Mouse (Mus musculus) intestine, embryonic 14.5 days (tissue): ENCODE results near the gene Trpm4. TPM values are rescaled to one million over a fixed set of nuclear protein-coding genes. Genes with fewer than 3 reads are reported as not detected.
A peak's percentile ranks its signal among the peaks of the same experiment; 100 is the strongest.

Experiments
- ATAC-seq: fragments of 200-750 bp; cut with Nextera tagmentation; replicated peaks from 2 replicates; pipeline ENCODE4 v1.8.0; 2017; ENCODE audit warnings: low read depth, moderate number of reproducible peaks, moderate TSS enrichment, moderate library complexity; ENCODE audit not compliant: low FRiP score, low TSS enrichment
- DNase-seq: peaks from one replicate; pipeline ENCODE4 v3.0.0-alpha.2; 2018; ENCODE audit warnings: low spot score
- H3K27ac ChIP-seq: fragments of 300-500 bp; sonication (generic); 2 replicates; pipeline ENCODE4 v1.5.1; 2014; ENCODE audit warnings: low read depth, mild to moderate bottlenecking, control low read depth
- H3K27me3 ChIP-seq: fragments of 300-500 bp; sonication (generic); replicated peaks from 2 replicates; pipeline ENCODE4 v1.6.1; 2014; ENCODE audit warnings: low read length, control low read depth; ENCODE audit not compliant: control insufficient read depth, insufficient read depth
- H3K36me3 ChIP-seq: fragments of 300-500 bp; sonication (generic); 2 replicates; pipeline ENCODE4 v1.6.1; 2014; ENCODE audit warnings: low read length, control low read depth; ENCODE audit not compliant: control insufficient read depth, insufficient read depth
- H3K4me1 ChIP-seq: fragments of 300-500 bp; sonication (generic); replicated peaks from 2 replicates; pipeline ENCODE4 v1.6.1; 2014; ENCODE audit warnings: low read length, control low read depth, mixed read lengths; ENCODE audit not compliant: control insufficient read depth, insufficient read depth
- H3K4me2 ChIP-seq: fragments of 300-500 bp; sonication (generic); 2 replicates; pipeline ENCODE4 v1.6.1; 2014; ENCODE audit warnings: low read length
- H3K4me3 ChIP-seq: fragments of 300-500 bp; sonication (generic); 2 replicates; pipeline ENCODE4 v1.5.1; 2014; ENCODE audit warnings: low read depth, low read length, control low read depth, mixed read lengths
- H3K9ac ChIP-seq: fragments of 300-500 bp; sonication (generic); 2 replicates; pipeline ENCODE4 v1.6.1; 2014; ENCODE audit warnings: mild to moderate bottlenecking, low read length
- H3K9me3 ChIP-seq: fragments of 300-500 bp; sonication (generic); 2 replicates; pipeline ENCODE4 v1.6.1; 2016; ENCODE audit warnings: low read length, control low read depth; ENCODE audit not compliant: control insufficient read depth
- WGBS: fragments of 180-500 bp; shearing (Covaris S2); extraction: QIAGEN DNeasy Blood & Tissue Kit; methylation state at CpG from one replicate; pipeline ENCODE4 v1.1.7; 2014; 5-methylcytosine and 5-hydroxymethylcytosine counted together
- polyA plus RNA-seq: library from polyadenylated mRNA; unstranded; fragments of >200 nt; fragmentation: Nextera tagmentation; extraction: Ambion mirVana; gene quantifications from 2 replicates; pipeline ENCODE4 v1.2.1, GENCODE M21; 2014

Trpm4 gene
- polyA plus RNA-seq, 1 experiment from 2014 or later: 21.3 TPM

- Histone ChIP-seq H3K9me3 (no peaks in the 10 kb centered on the region), H3K4me2 (no peak overlapping the region), H3K9ac (no peak overlapping the region), H3K4me1 (0 out of 2 replicates have a peak, but pooled peaks cover 3% of the 10 kb centered on the region), H3K27ac (no peak overlapping the region), H3K4me3 (no peak overlapping the region), H3K36me3 (peaks cover 12% of the 10 kb centered on the region), H3K27me3 (no peaks in the 10 kb centered on the region)
- ATAC-seq (peak; percentile 81), DNase-seq (peak; percentile 77)
- WGBS: 12% methylated on average over 5 of the region's 5 CpGs
Measured at GRCm38 (mm10) chr7:45299752-45300151, 33.8 kb downstream of the Trpm4 start.

GRCm38 (mm10) chr7:45297563-45297962, 36.0 kb downstream of the Trpm4 start:
- Histone ChIP-seq H3K27me3 (0 out of 2 replicates have a peak, but pooled peaks cover 3% of the 10 kb centered on the region), H3K36me3 (no peaks in the 10 kb centered on the region), H3K4me1 (no peaks in the 10 kb centered on the region), H3K4me2 (no peak overlapping the region), H3K9ac (no peak overlapping the region), H3K4me3 (no peak overlapping the region), H3K9me3 (no peaks in the 10 kb centered on the region), H3K27ac (no peak overlapping the region)
- ATAC-seq (no peak), DNase-seq (no peak)
- WGBS: 54% methylated on average over 3 of the region's 3 CpGs

- H3K27me3 ChIP-seq: 0 out of 2 replicates have a peak, but pooled peaks cover 3% of the 10 kb centered on the region
- H3K27ac ChIP-seq: no peak overlapping the region
- DNase-seq (no peak), ATAC-seq (no peak)
- no peak overlapping the region for H3K9ac ChIP-seq
- no peaks in the 10 kb centered on the region for H3K36me3 ChIP-seq
- H3K4me2 ChIP-seq: no peak overlapping the region
- H3K4me3 ChIP-seq: no peak overlapping the region
- H3K4me1 ChIP-seq: no peaks in the 10 kb centered on the region
- WGBS: 86% methylated on average over 1 of the region's 1 CpGs
- H3K9me3 ChIP-seq: no peaks in the 10 kb centered on the region
Measured at GRCm38 (mm10) chr7:45296626-45297025, 37.0 kb downstream of the Trpm4 start.

GRCm38 (mm10) chr7:45286486-45286885, 47.1 kb downstream of the Trpm4 start:
- no peak overlapping the region for H3K27ac ChIP-seq
- H3K9me3 ChIP-seq: no peaks in the 10 kb centered on the region
- ATAC-seq: no peak
- no peaks in the 10 kb centered on the region for H3K4me1 ChIP-seq
- no peaks in the 10 kb centered on the region for H3K27me3 ChIP-seq
- no peak overlapping the region for H3K4me2 ChIP-seq
- no peaks in the 10 kb centered on the region for H3K36me3 ChIP-seq
- WGBS: 85% methylated on average over 13 of the region's 13 CpGs
- no peak overlapping the region for H3K4me3 ChIP-seq
- DNase-seq: no peak
- H3K9ac ChIP-seq: no peak overlapping the region

- no peaks in the 10 kb centered on the region for H3K36me3 ChIP-seq
- DNase-seq: peak; percentile 88
- no peaks in the 10 kb centered on the region; the same call in 1 of the 2 replicates for H3K27me3 ChIP-seq
- no peak for ATAC-seq
- peak within 1 kb of the TSS; percentile 35 for H3K4me3 ChIP-seq
- H3K4me1 ChIP-seq: no peaks in the 10 kb centered on the region
- H3K9ac ChIP-seq: peak within 1 kb of the TSS; percentile 39
- 7% methylated on average over 44 of the region's 44 CpGs for WGBS
- peak within 1 kb of the TSS; percentile 66 for H3K4me2 ChIP-seq
- H3K27ac ChIP-seq: no peak within 1 kb of the TSS
- H3K9me3 ChIP-seq: no peaks in the 10 kb centered on the region
Measured at GRCm38 (mm10) chr7:45277136-45277760, 56.3 kb downstream of the Trpm4 start, which contains the start of gene Slc6a21. Gene Slc6a21 (plus strand): TSS chr7:45277513.

- H3K27ac ChIP-seq: no peak overlapping the region
- 90% methylated on average over 8 of the region's 8 CpGs for WGBS
- no peaks in the 10 kb centered on the region for H3K4me1 ChIP-seq
- DNase-seq (no peak), ATAC-seq (no peak)
- no peak overlapping the region for H3K4me3 ChIP-seq
- H3K36me3 ChIP-seq: no peaks in the 10 kb centered on the region
- no peak overlapping the region for H3K9ac ChIP-seq
- H3K4me2 ChIP-seq: no peak overlapping the region
- H3K9me3 ChIP-seq: 0 out of 2 replicates have a peak, but pooled peaks cover 3% of the 10 kb centered on the region
- no peaks in the 10 kb centered on the region; the same call in 1 of the 2 replicates for H3K27me3 ChIP-seq
Measured at GRCm38 (mm10) chr7:45273672-45274071, 59.9 kb downstream of the Trpm4 start.

- 43% methylated on average over 10 of the region's 10 CpGs for WGBS
- Histone ChIP-seq H3K9ac (no peak overlapping the region), H3K27me3 (no peaks in the 10 kb centered on the region; the same call in 1 of the 2 replicates), H3K4me3 (no peak overlapping the region), H3K4me1 (no peaks in the 10 kb centered on the region), H3K27ac (no peak overlapping the region), H3K9me3 (0 out of 2 replicates have a peak, but pooled peaks cover 3% of the 10 kb centered on the region), H3K4me2 (no peak overlapping the region), H3K36me3 (no peaks in the 10 kb centered on the region)
- ATAC-seq: peak; percentile 46
- DNase-seq: peak; percentile 62
Measured at GRCm38 (mm10) chr7:45272786-45273412, 60.7 kb downstream of the Trpm4 start.

GRCm38 (mm10) chr7:45265518-45265917, 68.1 kb downstream of the Trpm4 start:
- Histone ChIP-seq H3K36me3 (no peaks in the 10 kb centered on the region), H3K4me1 (peaks cover 9% of the 10 kb centered on the region), H3K4me3 (no peak overlapping the region), H3K9ac (no peak overlapping the region), H3K4me2 (no peak overlapping the region), H3K27ac (no peak overlapping the region), H3K9me3 (no peaks in the 10 kb centered on the region), H3K27me3 (no peaks in the 10 kb centered on the region)
- no peak for DNase-seq
- 66% methylated on average over 1 of the region's 1 CpGs for WGBS
- no peak for ATAC-seq
